Mouse (Mus musculus) CH12.LX (cell line): Measurements from ENCODE around the gene Gm15262. TPM values are rescaled to one million over a fixed set of nuclear protein-coding genes. Genes with fewer than 3 reads are reported as not detected.

Experiments used
- DNase-seq: peaks from one replicate; pipeline ENCODE4 v3.0.0-alpha.2; 2013; ENCODE audit errors: extremely low read depth
- H3K27ac ChIP-seq: 2 replicates; pipeline ENCODE4 v1.5.1; 2012; ENCODE audit warnings: low read depth, mild to moderate bottlenecking, control low read depth, moderate library complexity; ENCODE audit not compliant: insufficient read depth
- H3K27me3 ChIP-seq: replicated peaks from 2 replicates; pipeline ENCODE3; 2012; ENCODE audit warnings: inconsistent platforms
- H3K36me3 ChIP-seq, 2 experiments: replicated peaks in 1 of 2; 2 replicates each; pipeline versions ENCODE3 to v1.6.1; 2012; ENCODE audit warnings: inconsistent platforms in 1 of 2, low read length in 1 of 2, mild to moderate bottlenecking in 1 of 2, mixed read lengths in 1 of 2, moderate library complexity in 1 of 2; ENCODE audit not compliant: control insufficient read depth in 1 of 2, insufficient read depth in 1 of 2
- H3K4me1 ChIP-seq, 2 experiments: 2 replicates each; pipeline ENCODE4 v1.6.1; 2012; ENCODE audit warnings: inconsistent platforms in 1 of 2, moderate library complexity in 1 of 2; ENCODE audit not compliant: insufficient read depth in 2 of 2, control insufficient read depth in 1 of 2
- H3K4me2 ChIP-seq: 2 replicates; pipeline ENCODE4 v1.6.1; 2012; ENCODE audit warnings: low read depth, mild to moderate bottlenecking, control low read depth; ENCODE audit not compliant: poor library complexity, insufficient read depth, severe bottlenecking
- H3K4me3 ChIP-seq, 3 experiments: fragments of 150-350 bp in 1 of 3; sonication (generic) in 1 of 3; replicated peaks in 1 of 3; 2 replicates each; pipeline versions ENCODE3 to v1.5.1; 2011 to 2012; ENCODE audit warnings: low read depth in 2 of 3, low read length in 2 of 3, mild to moderate bottlenecking in 2 of 3, moderate library complexity in 2 of 3, control low read depth in 1 of 3, improper control_type of control experiment in 1 of 3, inconsistent platforms in 1 of 3, mixed read lengths in 1 of 3; ENCODE audit not compliant: poor library complexity in 1 of 3
- H3K79me2 ChIP-seq: replicated peaks from 2 replicates; pipeline ENCODE4 v1.6.1; 2012; ENCODE audit warnings: mild to moderate bottlenecking, moderate library complexity; ENCODE audit not compliant: control insufficient read depth, poor library complexity, insufficient read depth, severe bottlenecking; ENCODE audit errors: extremely low read depth
- H3K9ac ChIP-seq: 2 replicates; pipeline ENCODE4 v1.6.1; 2012; ENCODE audit warnings: low read depth, mild to moderate bottlenecking, control low read depth, moderate library complexity; ENCODE audit not compliant: insufficient read depth
- H3K9me3 ChIP-seq: replicated peaks from 2 replicates; pipeline ENCODE3; 2012; ENCODE audit warnings: low read length, inconsistent platforms, mixed read lengths
- BHLHE40 ChIP-seq: IDR thresholded peaks from 2 replicates; pipeline ENCODE4 v1.6.1; 2011; ENCODE audit warnings: mild to moderate bottlenecking, low read depth, low read length, improper control_type of control experiment
- CHD2 ChIP-seq: IDR thresholded peaks from 2 replicates; pipeline ENCODE4 v1.6.1; 2011; ENCODE audit warnings: low read length, improper control_type of control experiment
- CTCF ChIP-seq, 2 experiments: IDR thresholded peaks in 1 of 2; conservative IDR thresholded peaks in 1 of 2; 2 replicates each; pipeline ENCODE4 v1.5.1; 2011 to 2012; ENCODE audit warnings: low read depth in 2 of 2, low read length in 2 of 2, improper control_type of control experiment in 1 of 2, inconsistent platforms in 1 of 2, mild to moderate bottlenecking in 1 of 2, moderate library complexity in 1 of 2
- E2F4 ChIP-seq: IDR thresholded peaks from 2 replicates; pipeline ENCODE4 v1.6.1; 2011; ENCODE audit warnings: low read depth, low read length, improper control_type of control experiment; ENCODE audit not compliant: insufficient replicate concordance
- ELF1 ChIP-seq: IDR thresholded peaks from 2 replicates; pipeline ENCODE4 v1.6.1; 2014; ENCODE audit warnings: low read depth, mild to moderate bottlenecking, inconsistent platforms, low read length, improper control_type of control experiment
- EP300 ChIP-seq: IDR thresholded peaks from 2 replicates; pipeline ENCODE4 v1.6.1; 2011; ENCODE audit warnings: low read length, improper control_type of control experiment
- ETS1 ChIP-seq: conservative IDR thresholded peaks from 2 replicates; pipeline ENCODE4 v1.6.1; 2012; ENCODE audit warnings: low read depth, mild to moderate bottlenecking, inconsistent platforms, low read length, improper control_type of control experiment, moderate library complexity
- IRF4 ChIP-seq: IDR thresholded peaks from 2 replicates; pipeline ENCODE4 v1.6.1; 2014; ENCODE audit warnings: low read depth, mild to moderate bottlenecking, inconsistent platforms, low read length, improper control_type of control experiment
- KAT2A ChIP-seq: IDR thresholded peaks from 2 replicates; pipeline ENCODE4 v1.6.1; 2012; ENCODE audit warnings: low read length, improper control_type of control experiment, inconsistent platforms; ENCODE audit not compliant: insufficient replicate concordance
- MEF2A ChIP-seq: IDR thresholded peaks from 2 replicates; pipeline ENCODE4 v1.6.1; 2014; ENCODE audit warnings: low read depth, mild to moderate bottlenecking, inconsistent platforms, low read length, improper control_type of control experiment, borderline replicate concordance
- MXI1 ChIP-seq: IDR thresholded peaks from 2 replicates; pipeline ENCODE4 v1.6.1; 2011; ENCODE audit warnings: mild to moderate bottlenecking, low read depth, low read length, improper control_type of control experiment
- MYC ChIP-seq: IDR thresholded peaks from 2 replicates; pipeline ENCODE4 v1.6.1; 2011; ENCODE audit warnings: low read depth, mild to moderate bottlenecking, improper control_type of control experiment, low read length
- NELFE ChIP-seq: IDR thresholded peaks from 2 replicates; pipeline ENCODE4 v1.6.1; 2011; ENCODE audit warnings: low read depth, low read length, improper control_type of control experiment
- NRF1 ChIP-seq: IDR thresholded peaks from 2 replicates; pipeline ENCODE4 v1.6.1; 2014; ENCODE audit warnings: low read depth, mild to moderate bottlenecking, inconsistent platforms, low read length, improper control_type of control experiment, moderate library complexity
- PAX5 ChIP-seq: IDR thresholded peaks from 2 replicates; pipeline ENCODE4 v1.6.1; 2012; ENCODE audit warnings: low read length, inconsistent platforms, mixed read lengths
- RAD21 ChIP-seq: IDR thresholded peaks from 2 replicates; pipeline ENCODE4 v1.6.1; 2011; ENCODE audit warnings: low read depth, mild to moderate bottlenecking, low read length, improper control_type of control experiment, moderate library complexity
- SMC3 ChIP-seq: IDR thresholded peaks from 2 replicates; pipeline ENCODE4 v1.6.1; 2011; ENCODE audit warnings: low read depth, low read length, improper control_type of control experiment
- UBTF ChIP-seq: IDR thresholded peaks from 2 replicates; pipeline ENCODE4 v1.6.1; 2012; ENCODE audit warnings: low read depth, mild to moderate bottlenecking, inconsistent platforms, low read length, improper control_type of control experiment, moderate library complexity
- USF1 ChIP-seq: IDR thresholded peaks from 2 replicates; pipeline ENCODE4 v1.6.1; 2014; ENCODE audit warnings: low read depth, mild to moderate bottlenecking, inconsistent platforms, low read length, improper control_type of control experiment
- ZKSCAN1 ChIP-seq: IDR thresholded peaks from 2 replicates; pipeline ENCODE4 v1.6.1; 2012; ENCODE audit warnings: low read depth, inconsistent platforms, low read length, improper control_type of control experiment, borderline replicate concordance
- ZNF384 ChIP-seq: IDR thresholded peaks from 2 replicates; pipeline ENCODE4 v1.6.1; 2012; ENCODE audit warnings: low read depth, low read length, improper control_type of control experiment, inconsistent platforms
- dilution Hi-C: fragments of 300-500 bp; cut with MboI; formaldehyde crosslinking; loops from 2 replicates; pipeline ENCODE4 v1.14.3; 2020; ENCODE audit warnings: low sequenced_read_pairs; ENCODE audit not compliant: extremely low pct_unique_long_range_greater_than_20kb, extremely low pct_ligation_motif_present
- in situ Hi-C: fragments of 300-500 bp; cut with MboI; formaldehyde crosslinking; loops from 3 replicates; pipeline ENCODE4 v1.14.3; 2019; ENCODE audit warnings: low sequenced_read_pairs, low pct_ligation_motif_present, low pct_unique_long_range_greater_than_20kb, mixed read lengths
- polyA plus RNA-seq: library from polyadenylated mRNA; unstranded; fragments of >175 nt; gene quantifications from 2 replicates; pipeline ENCODE4 v1.2.1, GENCODE M21; 2012; ENCODE audit warnings: low read depth; ENCODE audit not compliant: insufficient read length
- total RNA-seq, 2 experiments: library from RNA; depleted of rRNA; stranded (reverse); fragments of 300-350 nt in 1 of 2; fragments of >200 nt in 1 of 2; gene quantifications; 2 replicates each; pipeline ENCODE4 v1.2.3; 2012 to 2014

Gene Gm15262
- total and polyA plus RNA-seq, 3 experiments: not detected

DNA sequence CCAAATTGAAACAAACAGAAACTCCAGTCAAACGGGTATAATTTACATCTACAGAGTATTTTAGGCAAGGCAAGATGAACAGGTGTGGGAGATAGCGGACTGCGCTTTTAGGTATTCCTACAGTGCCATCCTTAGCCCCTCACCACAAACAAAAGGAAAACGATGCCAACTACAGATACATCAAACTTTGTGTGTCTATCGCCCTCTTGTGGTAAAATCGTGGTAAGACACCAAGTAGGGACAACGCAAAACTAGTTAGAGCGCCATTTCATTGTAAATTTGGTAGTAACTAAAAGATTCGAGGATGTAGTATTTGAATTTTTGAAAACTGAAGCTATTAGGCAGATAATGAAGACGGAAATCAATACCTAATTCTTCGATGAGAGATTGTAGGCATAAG lies 83.7 kb downstream of the Gm15262 start:
- Histone ChIP-seq H3K27me3 (no peaks in the 10 kb centered on the region), H3K4me1 (no peaks in the 10 kb centered on the region), H3K9me3 (no peaks in the 10 kb centered on the region), H3K9ac (no peak overlapping the region), H3K4me3 (no peak overlapping the region)
- DNase-seq: peak; percentile 33
- TF ChIP-seq SMC3 (peak; percentile 30; the same call in 1 of the 2 replicates), MYC (no peak), CTCF (conservative IDR thresholded peaks at IDR 0.05 in 1 of 2, IDR thresholded peaks at IDR 0.05 in 1 of 2; ENCODE audit: low read depth in 2 of 2, low read length in 2 of 2) (peak; percentile 13 to 58; a peak in 2 of 4 replicates), RAD21 (peak; percentile 51), ZKSCAN1 (no peak)
- TF ChIP-seq, all 38 proteins: peak for 3
- Histone ChIP-seq H3K4me2 (peak overlapping the region; percentile 21; the same call in 1 of the 2 replicates), H3K27ac (no peak overlapping the region), H3K79me2 (no peaks in the 10 kb centered on the region), H3K36me3 (no peaks in the 10 kb centered on the region)
- in situ Hi-C loops (no loop called here), dilution Hi-C loops (no loop called here)

- Histone ChIP-seq H3K36me3 (no peaks in the 10 kb centered on the region), H3K27me3 (no peaks in the 10 kb centered on the region), H3K4me1 (no peaks in the 10 kb centered on the region), H3K79me2 (no peaks in the 10 kb centered on the region), H3K9ac (no peak overlapping the region), H3K27ac (no peak overlapping the region), H3K9me3 (no peaks in the 10 kb centered on the region), H3K4me2 (no peak overlapping the region), H3K4me3 (no peak overlapping the region)
- DNase-seq: no peak
- TF ChIP-seq IRF4 (no peak), ZNF384 (no peak), CHD2 (no peak), MEF2A (no peak), ZKSCAN1 (no peak), KAT2A (no peak), NELFE (no peak), ELF1 (no peak), ETS1 (no peak), NRF1 (no peak), PAX5 (no peak)
- dilution Hi-C loops: no loop called here
- in situ Hi-C loops: no loop called here
Measured at GRCm38 (mm10) chrX:161371461-161371860, 84.2 kb downstream of the Gm15262 start.

GRCm38 (mm10) chrX:161375568-161375967 lies 88.3 kb downstream of the Gm15262 start:
- H3K79me2 ChIP-seq: no peaks in the 10 kb centered on the region
- H3K4me1 ChIP-seq: no peaks in the 10 kb centered on the region
- no peaks in the 10 kb centered on the region for H3K9me3 ChIP-seq
- dilution Hi-C loops (no loop called here), in situ Hi-C loops (loop anchor here (25.0 kb wide), 1 partner anchor 437 kb away; no protein-coding TSS in a partner anchor)
- H3K36me3 ChIP-seq: no peaks in the 10 kb centered on the region
- no peak overlapping the region for H3K27ac ChIP-seq
- no peak overlapping the region for H3K4me3 ChIP-seq
- no peaks in the 10 kb centered on the region for H3K27me3 ChIP-seq
- TF ChIP-seq IRF4 (no peak), MXI1 (no peak), EP300 (no peak), SMC3 (no peak), USF1 (no peak), E2F4 (no peak), UBTF (no peak), BHLHE40 (no peak), PAX5 (no peak)
- H3K9ac ChIP-seq: no peak overlapping the region
- DNase-seq: peak; percentile 18
- no peak overlapping the region for H3K4me2 ChIP-seq
